Mouse (Mus musculus): ENCODE data around the gene Calb2.

DNA sequence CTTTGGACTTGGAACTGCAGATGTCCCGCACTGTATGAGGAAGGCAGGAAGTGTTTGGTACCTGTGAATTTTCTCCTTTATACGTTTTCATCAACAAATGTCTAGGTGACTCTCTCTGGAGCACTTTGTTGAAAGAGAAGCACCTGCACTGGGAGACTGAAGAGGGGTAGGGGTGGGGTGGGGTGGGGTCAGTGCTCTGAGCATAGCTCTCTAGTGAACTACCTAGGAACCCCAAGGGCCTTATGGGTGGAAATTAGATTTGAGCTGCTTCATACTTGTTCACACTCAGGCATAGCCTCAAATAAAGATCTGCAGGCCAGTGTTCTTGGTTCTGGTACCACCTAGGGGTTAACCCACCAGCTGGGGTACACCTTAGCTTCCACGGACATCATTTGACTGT lies 65.4 kb downstream of the Calb2 start, which contains the start of gene Gm17720:
- no peak for TF ChIP-seq EP300 (IDR thresholded peaks at IDR 0.05; ENCODE audit: low read depth)
- TF ChIP-seq CTCF (IDR thresholded peaks at IDR 0.05; ENCODE audit: low read depth), result no peak
